Mouse (Mus musculus): ENCODE measurements at regions not wholly inside any gene's neighbourhood (a gene's known extent, or its start where the extent isn't known, plus 50 kb on each side); places are given as distances from the start of the nearest gene placed in this dataset.

DNA sequence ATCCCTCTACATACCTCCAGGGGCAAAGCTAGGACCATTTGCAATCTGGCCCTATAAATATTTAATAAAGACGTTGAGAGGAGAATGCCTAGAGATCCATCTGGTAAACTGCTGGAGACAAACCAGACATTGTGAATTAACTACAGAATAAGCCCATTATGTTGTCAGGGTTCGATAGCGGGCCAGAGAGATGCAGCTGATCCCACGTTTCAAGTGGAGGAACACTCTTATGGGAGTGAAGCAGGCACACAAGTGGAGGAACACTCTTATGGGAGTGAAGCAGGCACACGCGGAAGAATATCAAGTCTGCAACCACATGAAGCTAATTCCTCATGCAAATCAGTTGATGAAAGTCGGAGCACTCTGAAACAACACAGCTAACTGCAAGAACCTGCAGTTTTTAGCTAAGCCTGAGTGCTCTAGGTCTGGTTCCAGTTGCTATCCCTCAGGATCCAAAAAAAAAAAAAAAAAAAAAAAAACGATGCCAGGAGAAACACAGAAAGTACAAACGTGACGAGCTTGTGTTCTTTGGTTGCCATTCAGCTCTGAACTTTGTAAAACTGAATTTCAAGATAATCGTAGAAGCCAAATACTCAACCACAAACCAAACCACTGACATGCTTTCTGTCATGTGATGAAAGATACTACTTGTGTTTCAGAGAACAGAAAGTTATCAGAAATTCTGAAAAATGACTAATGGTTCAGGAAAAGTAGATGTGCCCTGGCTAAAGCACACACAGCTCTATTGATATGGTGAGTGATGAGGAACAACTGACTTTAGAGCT, 684.6 kb upstream of the Cited2 start:
- no peak for DNase-seq (ENCODE audit: low spot score)
- intact Hi-C loops (cut with DNase I), result no loop called here

- intact Hi-C loops (cut with DNase I), result no loop called here
- no peak for DNase-seq (ENCODE audit: low spot score)
Measured at GRCm38 (mm10) chr10:17042090-17042489, 680.9 kb upstream of the Cited2 start.

DNA sequence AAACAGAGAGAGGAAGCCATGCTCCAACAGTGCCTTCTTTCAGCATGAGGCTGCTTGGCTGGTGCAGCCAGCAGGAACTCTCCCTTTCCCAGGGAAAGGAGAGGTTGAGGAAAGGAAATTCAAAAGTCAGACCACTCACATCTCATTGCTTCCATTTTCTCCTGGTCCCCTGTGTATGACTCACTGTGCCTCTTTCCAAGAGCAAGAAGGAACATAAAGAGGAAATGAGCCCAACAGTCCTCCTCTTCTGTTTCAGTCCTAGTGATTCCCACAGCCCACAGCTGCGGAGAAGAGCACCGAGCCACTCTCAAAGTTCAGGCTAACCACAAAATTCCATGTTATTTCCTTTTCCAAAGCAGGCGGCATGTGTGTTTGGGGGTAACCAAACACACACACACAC, 680.0 kb upstream of the Cited2 start:
- intact Hi-C loops (cut with DNase I), result no loop called here
- DNase-seq (ENCODE audit: low spot score), result no peak

- intact Hi-C loops (cut with DNase I), result no loop called here
- DNase-seq (ENCODE audit: low spot score), result no peak
Measured at GRCm38 (mm10) chr10:17046765-17047164, 676.3 kb upstream of the Cited2 start.

DNA sequence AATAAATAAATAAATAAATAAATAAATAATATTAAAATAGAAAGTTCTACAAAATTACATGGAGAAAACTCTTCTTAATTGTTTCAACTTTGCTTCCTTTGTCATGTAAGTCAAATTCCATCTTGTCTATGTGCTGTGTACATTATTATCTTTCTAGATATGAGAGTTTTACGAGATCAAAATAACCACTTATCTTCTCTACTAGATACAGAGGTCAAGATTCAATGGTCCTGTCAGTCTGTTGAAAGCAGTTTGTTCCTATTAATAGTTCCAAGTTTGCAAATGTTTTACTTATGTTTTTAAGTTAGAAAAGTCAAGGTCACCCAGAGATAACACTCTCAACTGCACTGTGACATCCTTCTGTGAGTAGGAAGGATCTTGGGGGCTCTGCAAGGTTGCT, 650.1 kb upstream of the Cited2 start:
- DNase-seq (ENCODE audit: low spot score), result no peak
- intact Hi-C loops (cut with DNase I), result loop anchor here (5.0 kb wide), 1 partner anchor 649 kb away; the partner anchor contains the start of gene Cited2

GRCm38 (mm10) chr10:17074013-17074401, 649.0 kb upstream of the Cited2 start:
- intact Hi-C loops (cut with DNase I), result loop anchor here (5.0 kb wide), 1 partner anchor 648 kb away; the partner anchor contains the start of gene Cited2
- no peak for DNase-seq (ENCODE audit: low spot score)

- intact Hi-C loops (cut with DNase I), result loop anchor here (5.0 kb wide), 1 partner anchor 648 kb away; the partner anchor contains the start of gene Cited2
- no peak for DNase-seq (ENCODE audit: low spot score)
Measured at GRCm38 (mm10) chr10:17074402-17075027, 648.5 kb upstream of the Cited2 start.

DNA sequence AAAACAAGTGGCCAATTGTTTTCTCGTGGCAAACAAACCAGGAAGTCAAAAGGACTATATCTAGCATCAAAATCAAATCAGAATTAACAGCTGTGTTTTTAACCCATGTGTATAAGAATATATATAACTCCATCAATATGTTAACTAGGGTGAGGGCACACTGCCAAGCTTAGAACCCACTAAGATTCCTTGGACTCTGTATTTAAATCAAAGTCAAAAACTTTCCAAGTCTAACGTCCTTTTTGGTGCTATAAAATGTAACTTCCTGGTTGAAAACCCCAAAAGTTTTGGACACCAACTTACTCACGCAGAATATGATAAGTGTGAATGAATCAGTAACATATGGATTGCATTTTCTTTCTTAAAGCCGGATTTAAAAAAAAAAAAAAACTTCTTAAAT, 647.9 kb upstream of the Cited2 start:
- no peak for DNase-seq (ENCODE audit: low spot score)
- intact Hi-C loops (cut with DNase I), result no loop called here

- DNase-seq (ENCODE audit: low spot score), result no peak
- intact Hi-C loops (cut with DNase I), result no loop called here
Measured at GRCm38 (mm10) chr10:17075576-17075975, 647.4 kb upstream of the Cited2 start.

DNA sequence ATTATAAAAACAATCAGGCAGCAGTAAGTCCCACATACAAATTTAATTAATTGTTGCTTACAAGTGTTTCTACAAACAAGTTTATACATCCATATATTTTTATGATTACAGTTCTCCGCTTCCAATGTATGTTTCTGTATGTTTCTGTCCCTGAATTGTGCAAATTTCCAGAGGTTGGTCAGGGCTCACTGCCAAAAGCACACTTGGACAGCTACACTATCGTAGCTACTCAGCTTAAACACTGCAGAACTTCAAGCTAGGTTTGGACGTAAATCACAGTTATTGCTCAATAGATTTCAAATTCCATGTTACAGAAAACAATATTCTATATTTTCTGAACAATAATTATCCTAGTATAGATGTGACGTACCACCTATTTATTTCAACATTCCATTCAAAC, 646.8 kb upstream of the Cited2 start:
- DNase-seq (ENCODE audit: low spot score), result no peak
- intact Hi-C loops (cut with DNase I), result no loop called here

GRCm38 (mm10) chr10:17077580-17077979, 645.4 kb upstream of the Cited2 start:
- intact Hi-C loops (cut with DNase I), result no loop called here
- no peak for DNase-seq (ENCODE audit: low spot score)

- intact Hi-C loops (cut with DNase I), result no loop called here
Measured at GRCm38 (mm10) chr10:17080818-17081217, 642.2 kb upstream of the Cited2 start.

DNA sequence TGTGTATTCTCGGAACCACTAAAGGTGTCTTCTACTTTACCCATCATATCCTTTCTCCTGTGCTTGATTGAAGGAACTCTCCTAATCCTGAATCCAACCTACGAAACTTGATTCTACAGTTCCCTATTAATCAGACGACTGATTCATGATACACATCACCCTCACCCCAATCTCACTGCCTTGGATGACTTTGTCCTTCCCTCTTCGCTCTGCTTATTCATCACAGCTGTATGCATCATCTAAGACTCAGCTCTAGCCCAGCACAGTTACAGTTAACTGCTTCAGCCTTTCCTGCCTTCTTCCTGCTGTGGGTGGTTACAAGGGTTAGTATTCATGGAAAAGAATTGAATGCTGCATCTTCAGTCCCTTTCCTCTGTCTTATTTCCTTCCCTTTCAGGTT, 640.1 kb upstream of the Cited2 start:
- no peak for DNase-seq (ENCODE audit: low spot score)
- intact Hi-C loops (cut with DNase I), result no loop called here

More at GRCm38 (mm10) chr10:17080818-17081217, 642.2 kb upstream of the Cited2 start:
- DNase-seq (ENCODE audit: low spot score), result no peak

GRCm38 (mm10) chr10:17102065-17102464, 621.0 kb upstream of the Cited2 start:
- intact Hi-C loops (cut with DNase I), result no loop called here
- no peak for DNase-seq (ENCODE audit: low spot score)

GRCm38 (mm10) chr10:17103416-17103815, 619.6 kb upstream of the Cited2 start:
- no peak for DNase-seq (ENCODE audit: low spot score)
- intact Hi-C loops (cut with DNase I), result no loop called here

DNA sequence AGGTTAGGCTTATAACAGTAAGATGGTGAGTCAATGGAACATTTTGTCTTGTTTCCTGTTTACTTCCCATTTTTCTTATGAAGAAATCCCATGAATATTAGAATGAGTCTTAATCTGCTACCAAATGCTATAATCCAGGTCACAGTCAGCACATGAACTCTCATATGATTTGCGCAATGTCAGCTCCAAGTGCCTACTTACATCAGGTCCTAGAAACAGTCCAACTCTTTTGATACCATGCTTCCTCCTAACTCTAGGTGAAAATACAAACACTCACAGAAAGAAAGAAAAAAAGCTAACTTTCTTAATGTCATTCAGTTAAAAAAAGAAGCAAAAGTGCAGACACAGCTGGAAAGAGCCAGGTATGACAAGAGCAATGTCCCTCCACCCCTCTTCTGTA, 616.2 kb upstream of the Cited2 start:
- intact Hi-C loops (cut with DNase I), result no loop called here
- DNase-seq (ENCODE audit: low spot score), result no peak

GRCm38 (mm10) chr10:17111071-17111470, 611.9 kb upstream of the Cited2 start:
- DNase-seq (ENCODE audit: low spot score), result no peak
- intact Hi-C loops (cut with DNase I), result no loop called here

DNA sequence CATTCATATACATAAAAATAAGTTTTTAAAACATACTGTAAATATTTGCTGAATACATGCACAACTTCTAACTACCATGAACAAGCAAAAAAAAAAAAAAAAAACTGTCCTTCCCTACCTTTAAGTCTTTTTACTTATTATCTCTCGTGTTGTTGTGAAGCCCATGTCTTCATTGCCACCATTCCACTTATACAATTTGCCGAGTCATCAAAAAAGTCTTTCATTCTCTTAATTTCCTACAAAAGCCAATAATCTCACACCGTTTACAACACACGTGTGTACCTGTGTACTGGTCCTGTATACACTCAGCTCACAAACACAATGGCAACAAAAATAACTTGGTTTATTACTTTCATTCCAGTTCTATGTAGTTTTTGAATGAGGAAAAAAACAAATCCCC, 608.2 kb upstream of the Cited2 start:
- no peak for DNase-seq (ENCODE audit: low spot score)
- intact Hi-C loops (cut with DNase I), result no loop called here

GRCm38 (mm10) chr10:17129391-17130163, 593.4 kb upstream of the Cited2 start:
- no peak for DNase-seq (ENCODE audit: low spot score)
- intact Hi-C loops (cut with DNase I), result no loop called here

DNA sequence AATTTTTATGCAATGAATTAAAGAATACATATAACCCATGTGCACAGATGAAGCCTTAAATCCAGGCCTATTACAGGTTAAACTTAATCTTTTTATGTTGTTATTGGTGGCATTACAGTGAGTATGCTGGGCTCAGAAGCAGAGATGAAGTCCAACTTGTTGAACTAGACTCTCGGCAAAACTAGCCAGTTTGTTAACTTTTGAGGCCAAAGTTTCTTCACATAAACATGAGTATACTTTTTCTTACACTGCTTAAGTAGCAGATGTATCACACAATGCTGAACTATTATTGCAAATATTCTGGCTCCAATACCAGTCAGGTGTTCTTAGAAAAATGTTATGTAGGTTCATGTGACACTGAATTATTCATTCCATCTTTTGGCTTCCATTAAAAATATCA, 592.4 kb upstream of the Cited2 start:
- intact Hi-C loops (cut with DNase I), result no loop called here
- DNase-seq (ENCODE audit: low spot score), result no peak

- no peak for DNase-seq (ENCODE audit: low spot score)
- intact Hi-C loops (cut with DNase I), result no loop called here
Measured at GRCm38 (mm10) chr10:17131763-17132162, 591.3 kb upstream of the Cited2 start.
